Mouse (Mus musculus) left cerebral cortex, adult 11 months (tissue): ENCODE measurements at regions not wholly inside any gene's neighbourhood (a gene's known extent, or its start where the extent isn't known, plus 50 kb on each side); places are given as distances from the start of the nearest gene placed in this dataset.

Experiments
- DNase-seq: peaks from one replicate; pipeline ENCODE4 v3.0.0; 2022; ENCODE audit warnings: low spot score

GRCm38 (mm10) chr8:98613834-98614428 is 802.3 kb downstream of the Cdh8 start:
- DNase-seq, result peak; percentile 30

DNA sequence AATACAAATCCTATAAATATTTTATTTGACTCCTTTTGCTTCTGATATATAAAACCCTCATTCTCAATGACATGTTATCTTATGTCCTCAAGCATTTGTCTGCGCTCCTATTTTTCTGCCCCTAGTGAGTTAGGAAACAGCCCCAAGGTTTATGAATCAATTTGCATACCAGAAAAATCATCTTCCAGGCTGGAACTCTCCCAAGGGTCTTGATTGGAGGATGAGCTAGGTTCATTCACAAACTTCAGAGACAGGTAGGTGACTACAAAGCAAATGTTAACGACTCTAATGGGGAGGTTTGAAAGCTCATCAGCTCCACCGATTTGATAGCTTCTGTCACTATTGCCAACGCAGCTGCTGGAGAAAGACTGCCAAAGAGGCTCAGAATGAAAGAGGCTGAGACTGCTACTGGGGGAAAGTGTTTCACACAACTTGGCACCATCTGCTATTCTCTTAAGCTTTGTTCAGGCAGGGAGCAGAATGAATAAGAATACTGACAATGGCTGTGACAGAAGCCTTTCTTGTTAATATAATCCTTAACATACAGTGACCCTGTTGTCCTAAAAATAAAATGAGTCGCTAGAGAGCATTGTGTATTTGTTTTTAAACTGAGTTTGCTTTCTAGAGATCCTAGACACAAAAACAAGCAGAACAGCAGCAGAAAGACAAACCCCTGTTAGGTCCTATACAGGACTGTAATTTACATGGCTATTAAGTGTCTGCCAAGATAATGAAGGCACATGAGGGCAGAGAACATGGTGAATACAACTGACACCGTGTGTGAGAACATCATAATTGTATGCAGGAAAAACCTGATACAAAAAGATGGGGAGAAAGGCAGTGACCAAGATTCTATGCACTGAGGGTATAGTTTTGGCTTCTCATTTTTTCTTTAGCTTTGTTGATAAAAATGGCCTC is 843.4 kb downstream of the Cdh8 start:
- peak; percentile 19 for DNase-seq

- DNase-seq, result no peak
Observed at GRCm38 (mm10) chr8:98566661-98567060, 849.6 kb downstream of the Cdh8 start.

DNA sequence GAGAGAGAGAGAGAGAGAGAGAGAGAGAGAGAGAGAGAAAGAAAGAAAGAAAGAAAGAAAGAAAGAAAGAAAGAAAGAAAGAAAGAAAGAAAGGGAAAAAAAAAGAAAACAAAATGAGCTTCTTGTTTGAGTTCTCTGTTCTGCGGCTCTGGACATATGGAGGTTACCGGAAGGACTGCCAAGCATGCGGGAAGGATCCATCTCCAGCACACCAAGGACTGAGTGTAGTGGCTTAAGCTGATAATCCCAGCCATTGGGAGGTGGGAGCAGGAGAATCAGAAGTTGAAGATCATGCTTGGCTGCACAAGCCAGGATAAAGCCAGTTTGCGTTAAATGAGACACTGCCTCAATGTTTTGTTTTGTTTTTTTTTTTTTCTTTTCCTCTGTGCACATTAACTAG is 897.8 kb downstream of the Cdh8 start:
- DNase-seq, result no peak

DNA sequence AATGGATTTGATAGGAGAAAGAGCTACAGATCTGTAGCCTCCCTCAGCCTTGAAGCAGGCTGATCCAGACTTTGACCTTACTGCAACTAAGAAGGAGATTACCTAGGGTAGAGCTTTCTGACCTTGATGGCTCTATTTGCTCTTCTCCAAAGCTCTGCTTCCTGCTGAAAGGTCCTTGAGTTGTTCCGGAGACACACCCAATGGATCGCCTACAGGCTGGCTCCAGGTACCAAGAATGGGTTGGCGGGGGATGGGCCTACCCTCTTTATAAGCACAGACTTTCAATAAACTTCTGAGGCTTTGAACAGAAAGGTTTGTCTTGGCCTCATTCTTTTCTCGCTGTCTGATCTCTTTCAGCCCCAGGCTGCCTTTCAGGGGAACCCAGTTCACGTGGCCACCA is 901.0 kb downstream of the Cdh8 start:
- DNase-seq, result no peak

DNA sequence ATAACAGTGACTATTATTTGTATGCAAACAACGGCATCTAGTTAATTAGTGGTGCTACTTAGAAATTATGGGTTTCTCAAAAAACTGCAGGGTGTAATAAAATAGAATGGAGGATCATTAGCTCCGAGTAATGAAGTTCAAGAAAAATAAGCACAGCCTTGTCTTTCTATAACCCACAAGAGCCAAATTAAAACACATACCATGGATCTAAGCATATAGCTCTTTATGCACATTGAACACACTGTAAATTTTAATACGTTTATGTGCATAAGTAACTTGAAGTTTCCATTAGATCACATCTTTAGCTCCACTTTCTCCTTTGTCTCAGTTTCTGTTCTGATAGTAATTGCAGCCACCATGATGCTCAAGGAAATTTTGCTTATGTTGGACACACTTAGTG is 919.5 kb downstream of the Cdh8 start:
- DNase-seq, result no peak

DNA sequence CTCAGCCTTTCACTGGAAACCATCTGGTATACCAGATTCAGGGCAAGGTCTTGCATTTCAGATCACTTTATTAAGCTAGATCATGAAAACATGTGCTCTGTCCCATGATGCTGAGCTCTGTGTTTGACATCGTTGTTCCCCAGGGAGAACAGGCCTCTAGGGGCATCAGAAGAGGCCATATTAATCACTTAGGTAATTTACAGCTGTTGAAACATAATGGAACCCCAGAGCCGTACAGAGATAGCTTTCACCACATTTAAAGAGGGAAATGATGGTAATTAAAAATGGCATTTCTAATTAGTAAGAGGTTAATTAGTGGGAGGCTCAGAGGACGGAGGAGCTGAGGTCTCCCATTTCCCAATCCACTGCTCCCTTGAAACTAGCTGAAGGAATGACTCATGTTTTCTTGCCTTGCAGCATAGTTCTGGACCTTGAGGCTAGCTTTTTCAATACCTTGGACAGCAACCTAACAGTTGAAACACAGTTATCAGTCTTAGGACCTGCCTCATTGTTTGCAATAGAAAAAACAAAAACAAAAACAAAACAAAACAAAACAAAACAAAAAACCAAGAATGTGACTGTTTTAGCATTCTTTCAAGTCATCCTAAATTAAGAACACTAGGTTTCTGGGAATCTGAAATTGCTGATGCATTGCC is 952.8 kb downstream of the Cdh8 start:
- no peak for DNase-seq

DNA sequence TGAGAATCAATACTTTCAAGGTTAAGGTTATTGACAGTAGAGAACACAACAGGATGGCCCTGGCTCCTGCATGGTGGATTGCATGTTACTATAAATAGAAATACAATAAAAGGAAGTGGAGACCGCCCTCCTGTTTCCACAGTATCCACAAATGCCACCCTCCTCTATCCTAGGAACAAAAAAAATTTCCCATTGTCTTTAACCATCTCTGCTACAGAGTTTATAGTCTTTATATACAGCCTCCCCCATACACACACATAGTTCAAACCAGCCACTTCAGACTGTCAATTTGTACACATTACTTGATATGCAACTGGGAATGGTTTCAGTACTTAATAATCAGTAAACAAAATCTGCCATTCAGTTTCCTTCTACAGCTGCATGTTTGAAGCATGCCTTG is 960.7 kb downstream of the Cdh8 start:
- DNase-seq, result no peak
